Mouse (Mus musculus): ENCODE measurements around the gene Borcs8. TPM values are rescaled to one million over a fixed set of nuclear protein-coding genes. Genes with fewer than 3 reads are reported as not detected.

Borcs8 gene
- polyA plus RNA-seq, 2 experiments: 25.4 to 27.1 TPM

- Histone ChIP-seq H3K36me3 (replicated peaks; ENCODE audit: control insufficient read depth, insufficient read depth, low read depth) (no peaks in the 10 kb centered on the region), H3K4me2 (ENCODE audit: low read depth) (no peak overlapping the region), H3K27me3 (ENCODE audit: control insufficient read depth, insufficient read depth, low read length) (peaks cover 81% of the 10 kb centered on the region), H3K4me1 (replicated peaks; ENCODE audit: control insufficient read depth in 2 of 2, insufficient read depth in 2 of 2, low read length in 1 of 2) (no peaks in the 10 kb centered on the region), H3K4me3 (ENCODE audit: insufficient read depth in 1 of 2, low read depth in 2 of 2, low read length in 2 of 2) (no peak overlapping the region), H3K27ac (no peak overlapping the region), H3K9me3 (ENCODE audit: control insufficient read depth, low read length) (no peaks in the 10 kb centered on the region), H3K9ac (replicated peaks) (no peak overlapping the region)
- DNase-seq (ENCODE audit: low read depth in 3 of 3, low spot score in 3 of 3) (no peak), ATAC-seq (ENCODE audit: insufficient read depth) (no peak)
- 50% methylated on average over 13 of the region's 13 CpGs for WGBS (ENCODE audit: insufficient replicate concordance)
- no peak for TF ChIP-seq CTCF (IDR thresholded peaks at IDR 0.05; ENCODE audit: low read depth)
These were observed 24.4 kb upstream of the Borcs8 start for GRCm38 (mm10) chr8:70114892-70115291.

GRCm38 (mm10) chr8:70117611-70118010, 21.7 kb upstream of the Borcs8 start:
- Histone ChIP-seq H3K27ac (no peak overlapping the region), H3K4me1 (replicated peaks; ENCODE audit: control insufficient read depth in 2 of 2, insufficient read depth in 2 of 2, low read length in 1 of 2) (no peaks in the 10 kb centered on the region), H3K9ac (replicated peaks) (no peak overlapping the region), H3K9me3 (ENCODE audit: control insufficient read depth, low read length) (no peaks in the 10 kb centered on the region), H3K4me2 (ENCODE audit: low read depth) (no peak overlapping the region), H3K4me3 (ENCODE audit: insufficient read depth in 1 of 2, low read depth in 2 of 2, low read length in 2 of 2) (no peak overlapping the region), H3K27me3 (ENCODE audit: control insufficient read depth, insufficient read depth, low read length) (peaks cover 64% of the 10 kb centered on the region), H3K36me3 (replicated peaks; ENCODE audit: control insufficient read depth, insufficient read depth, low read depth) (no peaks in the 10 kb centered on the region)
- 4% methylated on average over 9 of the region's 9 CpGs for WGBS (ENCODE audit: insufficient replicate concordance)
- peak; percentile 43 to 48 (median 45) for DNase-seq (ENCODE audit: low read depth in 3 of 3, low spot score in 3 of 3)
- no peak for ATAC-seq (ENCODE audit: insufficient read depth)
- no peak for TF ChIP-seq CTCF (IDR thresholded peaks at IDR 0.05; ENCODE audit: low read depth)
- TF ChIP-seq EP300 (IDR thresholded peaks at IDR 0.05; ENCODE audit: low read depth): no peak

- Histone ChIP-seq H3K36me3 (replicated peaks; ENCODE audit: control insufficient read depth, insufficient read depth, low read depth) (no peaks in the 10 kb centered on the region), H3K9me3 (ENCODE audit: control insufficient read depth, low read length) (no peaks in the 10 kb centered on the region), H3K4me3 (ENCODE audit: insufficient read depth in 1 of 2, low read depth in 2 of 2, low read length in 2 of 2) (no peak overlapping the region), H3K4me1 (replicated peaks; ENCODE audit: control insufficient read depth in 2 of 2, insufficient read depth in 2 of 2, low read length in 1 of 2) (no peaks in the 10 kb centered on the region), H3K9ac (replicated peaks) (no peak overlapping the region), H3K27me3 (ENCODE audit: control insufficient read depth, insufficient read depth, low read length) (peaks cover 51% of the 10 kb centered on the region), H3K4me2 (ENCODE audit: low read depth) (no peak overlapping the region), H3K27ac (no peak overlapping the region)
- TF ChIP-seq EP300 (IDR thresholded peaks at IDR 0.05; ENCODE audit: low read depth) (no peak), CTCF (IDR thresholded peaks at IDR 0.05; ENCODE audit: low read depth) (no peak)
- 17% methylated on average over 17 of the region's 17 CpGs for WGBS (ENCODE audit: insufficient replicate concordance)
- DNase-seq (ENCODE audit: low read depth in 3 of 3, low spot score in 3 of 3) (no peak), ATAC-seq (ENCODE audit: insufficient read depth) (no peak)
These were observed 20.3 kb upstream of the Borcs8 start for GRCm38 (mm10) chr8:70118726-70119700.

- H3K36me3 ChIP-seq (replicated peaks; ENCODE audit: control insufficient read depth, insufficient read depth, low read depth): no peaks in the 10 kb centered on the region
- DNase-seq (ENCODE audit: low read depth in 3 of 3, low spot score in 3 of 3) (no peak), ATAC-seq (ENCODE audit: insufficient read depth) (no peak)
- 5% methylated on average over 19 of the region's 19 CpGs for WGBS (ENCODE audit: insufficient replicate concordance)
- H3K9ac ChIP-seq (replicated peaks): no peak within 1 kb of the TSS
- no peak within 1 kb of the TSS for H3K4me2 ChIP-seq (ENCODE audit: low read depth)
- no peak within 1 kb of the TSS for H3K27ac ChIP-seq
- H3K9me3 ChIP-seq (ENCODE audit: control insufficient read depth, low read length): no peaks in the 10 kb centered on the region
- H3K4me1 ChIP-seq (replicated peaks; ENCODE audit: control insufficient read depth in 2 of 2, insufficient read depth in 2 of 2, low read length in 1 of 2): no peaks in the 10 kb centered on the region
- TF ChIP-seq CTCF (IDR thresholded peaks at IDR 0.05; ENCODE audit: low read depth) (no peak), EP300 (IDR thresholded peaks at IDR 0.05; ENCODE audit: low read depth) (no peak)
- H3K4me3 ChIP-seq (ENCODE audit: insufficient read depth in 1 of 2, low read depth in 2 of 2, low read length in 2 of 2): no peak within 1 kb of the TSS
- peaks cover 36% of the 10 kb centered on the region for H3K27me3 ChIP-seq (ENCODE audit: control insufficient read depth, insufficient read depth, low read length)
These were observed 18.6 kb upstream of the Borcs8 start, which contains the start of gene Ncan for GRCm38 (mm10) chr8:70120667-70121066. TSS of gene Ncan (minus strand) at chr8:70120873.

- H3K4me1 ChIP-seq (replicated peaks; ENCODE audit: control insufficient read depth in 2 of 2, insufficient read depth in 2 of 2, low read length in 1 of 2): no peaks in the 10 kb centered on the region
- 41% methylated on average over 2 of the region's 2 CpGs for WGBS (ENCODE audit: insufficient replicate concordance)
- TF ChIP-seq EP300 (IDR thresholded peaks at IDR 0.05; ENCODE audit: low read depth) (no peak), CTCF (IDR thresholded peaks at IDR 0.05; ENCODE audit: low read depth) (peak; percentile 65)
- H3K36me3 ChIP-seq (replicated peaks; ENCODE audit: control insufficient read depth, insufficient read depth, low read depth): no peaks in the 10 kb centered on the region
- DNase-seq (ENCODE audit: low read depth in 3 of 3, low spot score in 3 of 3): no peak
- no peak for ATAC-seq (ENCODE audit: insufficient read depth)
- no peak overlapping the region for H3K4me3 ChIP-seq (ENCODE audit: insufficient read depth in 1 of 2, low read depth in 2 of 2, low read length in 2 of 2)
- no peak overlapping the region for H3K4me2 ChIP-seq (ENCODE audit: low read depth)
- H3K27me3 ChIP-seq (ENCODE audit: control insufficient read depth, insufficient read depth, low read length): peaks cover 30% of the 10 kb centered on the region
- no peak overlapping the region for H3K9ac ChIP-seq (replicated peaks)
- H3K27ac ChIP-seq: no peak overlapping the region
- H3K9me3 ChIP-seq (ENCODE audit: control insufficient read depth, low read length): no peaks in the 10 kb centered on the region
These were observed 16.4 kb upstream of the Borcs8 start for GRCm38 (mm10) chr8:70122863-70123262.

Data from liver, embryonic 14.5 days (tissue).